Mouse (Mus musculus): ENCODE data around the gene Gm8020.
"Not testable (repeated sequence)": the region's sequence is repeated elsewhere in the genome, so short reads cannot be mapped to it uniquely, and the experiment has no call there.

The Gm8020 gene

DNA sequence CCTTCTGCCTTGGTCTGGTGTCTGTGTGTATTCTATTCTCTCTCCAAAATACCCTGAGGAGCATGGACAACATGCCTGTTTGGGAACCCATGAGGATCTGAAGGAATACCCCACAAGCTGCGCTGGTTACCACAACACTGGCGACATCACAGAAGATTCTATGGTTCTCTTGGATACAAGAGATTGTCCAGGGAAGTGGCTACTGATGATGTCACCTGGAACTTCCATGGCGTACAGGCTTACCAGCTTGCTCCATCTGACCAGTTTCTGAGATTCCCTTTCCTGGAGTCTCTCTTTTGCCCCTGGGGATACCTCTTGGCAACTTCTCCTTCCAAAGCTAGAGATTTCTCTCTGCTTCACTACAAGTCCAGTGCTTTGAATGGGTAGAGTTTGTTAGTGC lies at the start of gene Gm8020:
Gm8020 (minus strand) TSS at position 101 of the 400 bp plus-strand sequence.
- not testable (repeated sequence) for DNase-seq

DNA sequence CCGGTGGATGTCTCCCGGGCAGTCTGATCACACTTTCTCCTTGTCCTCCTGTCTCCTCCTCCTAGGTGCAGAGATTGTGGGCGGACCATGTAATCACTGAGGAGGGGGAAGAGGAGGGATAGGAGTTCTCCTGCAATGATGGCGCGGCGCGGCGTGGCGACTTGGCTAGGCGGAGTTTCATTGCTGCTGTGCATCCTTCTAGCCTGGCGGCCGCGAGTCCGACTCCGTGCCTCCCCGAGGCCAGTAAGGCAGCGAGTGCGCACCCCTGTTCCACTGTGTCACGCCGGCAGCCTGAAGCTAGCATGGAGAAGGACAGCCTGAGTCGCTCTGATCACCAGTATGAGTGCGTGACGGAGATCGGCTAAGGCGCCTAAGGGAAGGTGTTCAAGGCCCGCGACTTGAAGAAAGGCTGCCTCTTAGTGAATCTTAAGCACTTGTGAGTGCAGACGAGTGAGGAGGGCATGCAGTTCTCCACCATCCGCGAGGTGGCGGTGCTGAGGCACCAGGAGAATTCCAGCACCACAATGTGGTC lies 41.1 kb upstream of the Gm8020 start:
- DNase-seq: not testable (repeated sequence)

DNA sequence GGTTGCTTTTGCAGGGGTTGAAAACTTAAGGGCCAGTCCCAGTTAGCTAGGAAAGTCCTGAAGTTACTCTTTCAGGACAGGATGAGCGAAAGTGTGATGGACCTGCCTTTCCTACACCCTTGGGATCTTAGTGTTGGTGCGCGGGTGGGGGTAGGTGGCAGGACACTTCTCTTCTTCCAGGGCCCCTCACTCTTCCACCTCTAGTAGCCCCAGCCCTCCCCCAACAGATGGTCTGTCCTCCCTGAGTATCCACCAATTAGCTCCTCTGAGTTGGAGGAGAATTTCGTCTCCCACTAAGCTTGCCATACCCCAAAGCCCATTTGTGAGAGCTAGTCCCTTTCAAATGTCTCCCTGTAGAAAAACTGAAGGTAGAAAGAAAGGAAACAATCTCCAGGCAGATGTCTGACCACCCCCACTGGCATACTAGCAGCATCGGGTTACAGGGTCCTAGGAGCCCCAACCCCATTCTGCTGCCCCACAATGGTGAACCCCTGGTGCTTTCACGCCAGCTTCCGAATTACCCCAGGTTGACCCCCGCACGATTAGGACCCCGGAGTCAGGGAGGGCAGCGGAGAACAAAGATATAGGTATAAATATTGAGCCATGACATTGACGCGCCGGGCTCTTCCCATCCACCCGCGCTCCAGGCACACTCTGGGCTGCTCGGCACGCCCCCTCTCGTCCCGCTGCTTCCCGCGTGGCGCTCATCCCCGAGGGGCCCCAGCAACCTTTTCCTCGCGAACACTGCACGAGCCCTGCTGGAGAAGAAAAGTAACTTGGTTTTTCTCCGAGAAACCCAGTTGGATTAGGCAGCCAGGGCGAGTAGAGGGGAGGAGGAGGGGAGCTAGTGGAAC lies 40.4 kb upstream of the Gm8020 start:
- DNase-seq: not testable (repeated sequence)

DNA sequence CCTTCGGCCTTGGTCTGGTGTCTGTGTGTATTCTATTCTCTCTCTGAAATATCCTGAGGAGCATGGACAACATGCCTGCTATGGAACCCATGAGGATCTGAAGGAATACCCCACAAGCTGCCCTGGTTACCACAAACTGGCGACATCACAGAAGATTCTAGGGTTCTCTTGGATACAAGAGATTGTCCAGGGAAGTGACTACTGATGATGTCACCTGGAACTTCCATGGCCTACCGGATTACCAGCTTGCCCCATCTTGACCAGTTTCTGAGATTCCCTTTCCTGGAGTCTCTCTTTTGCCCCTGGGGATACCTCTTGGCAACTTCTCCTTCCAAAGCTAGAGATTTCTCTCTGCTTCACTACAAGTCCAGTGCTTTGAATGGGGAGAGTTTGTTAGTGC lies 22.0 kb upstream of the Gm8020 start, which contains the start of gene Gm8024:
Gm8024 (minus strand) TSS at position 101 of the 400 bp plus-strand sequence.
- not testable (repeated sequence) for DNase-seq

DNA sequence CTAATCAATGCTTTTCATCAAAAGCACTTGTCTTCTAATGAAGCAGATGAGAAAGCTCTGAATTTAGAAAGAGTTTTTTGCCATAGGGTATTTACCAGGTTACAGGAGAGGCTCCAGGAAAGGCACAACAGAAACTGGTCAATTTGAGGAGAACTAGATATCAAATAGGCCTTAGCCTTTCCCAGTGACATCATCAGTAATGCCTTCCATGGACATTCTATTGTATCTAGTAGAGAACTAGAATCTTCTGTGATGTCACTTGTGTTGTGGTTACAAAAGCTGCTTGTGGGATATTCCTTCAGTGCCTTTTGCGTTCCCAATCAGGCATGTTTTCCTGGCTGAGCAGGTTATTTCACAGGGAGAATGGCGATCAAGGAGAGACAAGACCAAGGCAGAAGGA lies 38.6 kb downstream of the Gm8020 start, which contains the start of gene Gm8011:
Gm8011 (plus strand) TSS at position 301 of the 400 bp plus-strand sequence.
- DNase-seq: not testable (repeated sequence)
